Comparison of ENCODE assay signal across 19 mouse cellular contexts in genomic region chr17:82904961-82905360, GRCm38 (mm10).
DNase-seq lines count a peak whose midpoint lies in the region; TF ChIP-seq lines count a peak whose summit lies in the region.
"Had no signal": no experiment of that assay in that cellular context is flagged by ENCODE, and none has a peak within 500 bp of the region (broad histone marks: within the 10 kb centered on the region; RNA-seq: fewer than 3 reads in every experiment).

No protein-coding gene starts in this region.

- H3K27ac ChIP-seq in embryonic fibroblast, embryonic 13.5 days (ENCODE audit: insufficient read depth, low read length): peak overlapping the region; percentile 100
- H3K27ac ChIP-seq in embryonic facial prominence, embryonic 10.5 days (replicated peaks): no peak overlapping the region
- H3K27ac ChIP-seq: embryonic facial prominence, embryonic 12.5 days; embryonic facial prominence, embryonic 15.5 days; hindbrain, embryonic 12.5 days; intestine, embryonic 15.5 days had no signal

- TF ChIP-seq POLR2A in embryonic fibroblast, embryonic 13.5 days (IDR thresholded peaks at IDR 0.05; ENCODE audit: low read depth, low read length): no peak

- no peaks in the 10 kb centered on the region for H3K36me3 ChIP-seq in embryonic facial prominence, embryonic 10.5 days (replicated peaks)
- H3K36me3 ChIP-seq: embryonic facial prominence, embryonic 12.5 days; embryonic facial prominence, embryonic 15.5 days; hindbrain, embryonic 12.5 days; intestine, embryonic 15.5 days had no signal

- peaks cover 10% of the 10 kb centered on the region for H3K4me1 ChIP-seq in embryonic fibroblast, embryonic 13.5 days (ENCODE audit: control insufficient read depth, insufficient read depth, low read length)
- H3K4me1 ChIP-seq in embryonic facial prominence, embryonic 10.5 days: no peaks in the 10 kb centered on the region
- H3K4me1 ChIP-seq: embryonic facial prominence, embryonic 12.5 days; embryonic facial prominence, embryonic 15.5 days; hindbrain, embryonic 12.5 days; intestine, embryonic 15.5 days had no signal

- H3K9me3 ChIP-seq in embryonic facial prominence, embryonic 10.5 days: no peaks in the 10 kb centered on the region
- H3K9me3 ChIP-seq: embryonic facial prominence, embryonic 12.5 days; embryonic facial prominence, embryonic 15.5 days; hindbrain, embryonic 12.5 days; intestine, embryonic 15.5 days had no signal

- no peak for TF ChIP-seq CTCF in embryonic fibroblast, embryonic 13.5 days (IDR thresholded peaks at IDR 0.05; ENCODE audit: borderline replicate concordance, insufficient read depth, low read length)

- DNase-seq in 3134 (ENCODE audit: extremely low read depth, insufficient read length, low spot score): peak; percentile 53
- peak; percentile 82 for DNase-seq in Muller cell, postnatal 12 days (ENCODE audit: inconsistent ontology term)
- DNase-seq in heart, adult 11 months: no peak
- no peak for DNase-seq in left cerebral cortex, postnatal 25 days (ENCODE audit: low spot score in 2 of 2)
- DNase-seq in embryonic facial prominence, embryonic 10.5 days (ENCODE audit: low spot score): no peak
- DNase-seq: adrenal gland, postnatal 10 days; cerebellum, adult 18-20 months; cerebellum, adult 9-10 months; cerebellum, postnatal 14 days; forebrain, postnatal 0 days; gastrocnemius, postnatal 36 days; kidney, adult 11 months; kidney, adult 8-10 months had no signal

- intact Hi-C loops in left cerebral cortex, postnatal 25 days (cut with DNase I): no loop called here

- WGBS in embryonic facial prominence, embryonic 10.5 days: 87% methylated on average over 2 of the region's 2 CpGs

- H3K27me3 ChIP-seq in embryonic facial prominence, embryonic 10.5 days (replicated peaks; ENCODE audit: low read depth, poor library complexity, severe bottlenecking): no peaks in the 10 kb centered on the region
- H3K27me3 ChIP-seq: embryonic facial prominence, embryonic 12.5 days; embryonic facial prominence, embryonic 15.5 days; hindbrain, embryonic 12.5 days; intestine, embryonic 15.5 days had no signal

- H3K4me3 ChIP-seq in embryonic fibroblast, embryonic 13.5 days (ENCODE audit: insufficient read depth, low read length): no peak overlapping the region
- no peak overlapping the region for H3K4me3 ChIP-seq in embryonic facial prominence, embryonic 10.5 days
- H3K4me3 ChIP-seq: embryonic facial prominence, embryonic 12.5 days; embryonic facial prominence, embryonic 15.5 days; erythroblast, embryonic 14.5 days; hindbrain, embryonic 12.5 days; intestine, embryonic 15.5 days had no signal

Comparison
In these comparisons a context has a peak if more than half of its experiments do, and no peak if none do; other contexts are left out.
1. DNase-seq: peak in 3134 (single experiment) and Muller cell, postnatal 12 days (single experiment); none in heart, adult 11 months (single experiment), left cerebral cortex, postnatal 25 days (0 of 2) and embryonic facial prominence, embryonic 10.5 days (single experiment).